Mouse (Mus musculus): ENCODE data around the gene Sh3glb1. TPM values are rescaled to one million over a fixed set of nuclear protein-coding genes. Genes with fewer than 3 reads are reported as not detected.
A peak's percentile ranks its signal among the peaks of the same experiment; 100 is the strongest.
"Not testable (repeated sequence)": the region's sequence is repeated elsewhere in the genome, so short reads cannot be mapped to it uniquely, and the experiment has no call there.

Sh3glb1 gene
- polyA plus RNA-seq (2015; fragmentation: Nextera tagmentation; extraction: Ambion mirVana) = 110 and 115 TPM in 2 replicates

DNA sequence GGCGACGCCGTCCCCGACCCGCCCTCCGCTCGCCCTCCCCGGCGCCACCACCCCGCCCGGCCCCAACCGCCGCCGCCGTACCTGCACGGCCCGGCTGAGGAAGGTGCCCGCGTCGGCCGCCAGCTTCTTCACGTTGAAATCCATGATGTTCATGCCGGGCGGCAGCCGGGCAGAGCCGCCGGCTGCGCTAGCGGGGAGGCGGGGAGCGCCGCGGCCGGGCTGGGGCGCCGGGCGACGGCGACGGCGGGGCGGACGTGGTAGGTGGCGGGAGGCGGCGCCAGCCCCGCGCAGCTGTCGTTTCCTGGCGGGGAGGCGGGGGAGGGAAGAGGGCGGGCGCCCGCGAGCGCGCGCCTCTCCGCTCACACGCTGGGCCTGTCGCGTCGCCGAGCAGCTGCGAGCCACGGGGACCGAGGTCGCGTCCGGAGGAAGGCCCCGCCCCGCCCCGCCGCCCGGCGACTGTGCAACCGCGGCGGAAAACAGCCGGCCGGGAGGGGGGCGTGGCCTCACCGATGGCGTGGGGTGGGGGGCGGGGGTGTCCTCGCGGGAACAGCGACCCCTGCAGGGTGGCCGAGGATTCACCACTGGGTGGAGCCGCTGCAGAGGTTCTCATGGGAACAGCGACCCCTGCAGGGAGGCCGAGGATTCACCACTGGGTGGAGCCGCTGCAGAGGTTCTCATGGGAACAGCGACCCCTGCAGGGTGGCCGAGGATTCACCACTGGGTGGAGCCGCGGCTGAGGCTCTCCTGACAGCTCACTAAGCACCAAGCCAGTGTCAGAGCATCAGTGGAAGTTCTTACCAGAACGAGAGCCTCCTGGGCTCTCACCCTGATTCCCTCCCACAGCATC, at the start of gene Sh3glb1:
Sh3glb1 (minus strand) TSS at position 435 of the 847 bp plus-strand sequence.
- peak within 1 kb of the TSS; percentile 100 for H3K27ac ChIP-seq
- WGBS = under 1% methylated on average over 72 of the region's 98 CpGs

DNA sequence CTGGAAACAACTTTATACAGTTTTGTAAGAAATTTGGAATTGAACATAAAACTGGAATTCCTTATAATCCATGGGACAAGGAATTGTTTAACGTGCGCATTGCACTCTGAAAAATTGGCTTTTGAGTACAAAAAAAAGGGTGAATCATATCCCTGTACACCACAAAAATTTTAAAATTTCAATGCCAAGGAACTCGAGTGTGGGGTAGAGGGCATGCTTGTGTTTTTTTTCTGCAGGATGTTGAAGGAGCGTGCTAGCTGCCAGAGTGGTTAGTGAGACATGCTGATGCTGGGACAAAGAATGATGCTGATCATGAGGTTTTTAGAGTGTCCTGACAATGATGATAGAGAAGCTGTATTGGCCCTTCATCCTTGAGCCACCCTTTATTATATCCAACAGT, 45.0 kb upstream of the Sh3glb1 start:
- H3K27me3 ChIP-seq = no peaks in the 10 kb centered on the region
- H3K9me3 ChIP-seq = no peaks in the 10 kb centered on the region
- no peak overlapping the region for H3K27ac ChIP-seq
- no peak overlapping the region for H3K4me2 ChIP-seq
- no peak for ATAC-seq (ENCODE audit: borderline replicate concordance, extremely low read depth, low FRiP score, low TSS enrichment)
- H3K36me3 ChIP-seq = no peaks in the 10 kb centered on the region
- H3K4me3 ChIP-seq = no peak overlapping the region
- H3K9ac ChIP-seq = no peak overlapping the region
- 79% methylated on average over 4 of the region's 4 CpGs for WGBS
- peaks cover 12% of the 10 kb centered on the region for H3K4me1 ChIP-seq

More for the DNA sequence above, at the start of gene Sh3glb1:
- peak within 1 kb of the TSS; percentile 90 for H3K4me3 ChIP-seq
- H3K27me3 ChIP-seq = no peaks in the 10 kb centered on the region
- peaks cover 34% of the 10 kb centered on the region for H3K4me1 ChIP-seq
- peak within 1 kb of the TSS; percentile 85 for H3K9ac ChIP-seq
- no peaks in the 10 kb centered on the region for H3K9me3 ChIP-seq
- H3K4me2 ChIP-seq = peak within 1 kb of the TSS; percentile 71
- peak; percentile 91 for ATAC-seq (ENCODE audit: borderline replicate concordance, extremely low read depth, low FRiP score, low TSS enrichment)
- H3K36me3 ChIP-seq = no peaks in the 10 kb centered on the region

DNA sequence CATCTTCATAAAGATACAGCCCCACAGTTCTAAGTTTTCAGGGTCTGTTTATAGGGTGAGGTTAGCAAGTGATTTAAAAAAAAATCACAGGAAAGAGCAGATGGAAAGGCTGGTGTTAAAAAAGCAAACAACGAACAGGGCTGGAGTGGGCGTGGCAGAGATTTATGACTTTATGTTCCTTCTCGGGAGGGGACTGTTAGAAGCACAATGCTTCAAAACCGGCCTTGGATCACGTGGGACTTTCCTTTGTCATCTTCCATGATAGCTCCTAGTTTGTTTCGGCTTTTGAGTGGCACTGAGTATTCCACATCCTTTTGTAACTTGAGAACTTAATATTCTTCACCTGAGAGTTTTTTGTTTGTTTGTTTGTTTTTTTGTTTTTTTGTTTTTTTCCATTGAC, 41.3 kb upstream of the Sh3glb1 start:
- no peak for ATAC-seq (ENCODE audit: borderline replicate concordance, extremely low read depth, low FRiP score, low TSS enrichment)
- peak overlapping the region; percentile 18; the same call in 1 of the 2 replicates for H3K4me2 ChIP-seq
- H3K9me3 ChIP-seq = no peaks in the 10 kb centered on the region
- H3K27ac ChIP-seq = peak overlapping the region; percentile 62
- H3K36me3 ChIP-seq = no peaks in the 10 kb centered on the region
- WGBS = 26% methylated on average over 6 of the region's 6 CpGs
- no peak overlapping the region for H3K9ac ChIP-seq
- no peak overlapping the region for H3K4me3 ChIP-seq
- peaks cover 12% of the 10 kb centered on the region for H3K4me1 ChIP-seq
- H3K27me3 ChIP-seq = no peaks in the 10 kb centered on the region

DNA sequence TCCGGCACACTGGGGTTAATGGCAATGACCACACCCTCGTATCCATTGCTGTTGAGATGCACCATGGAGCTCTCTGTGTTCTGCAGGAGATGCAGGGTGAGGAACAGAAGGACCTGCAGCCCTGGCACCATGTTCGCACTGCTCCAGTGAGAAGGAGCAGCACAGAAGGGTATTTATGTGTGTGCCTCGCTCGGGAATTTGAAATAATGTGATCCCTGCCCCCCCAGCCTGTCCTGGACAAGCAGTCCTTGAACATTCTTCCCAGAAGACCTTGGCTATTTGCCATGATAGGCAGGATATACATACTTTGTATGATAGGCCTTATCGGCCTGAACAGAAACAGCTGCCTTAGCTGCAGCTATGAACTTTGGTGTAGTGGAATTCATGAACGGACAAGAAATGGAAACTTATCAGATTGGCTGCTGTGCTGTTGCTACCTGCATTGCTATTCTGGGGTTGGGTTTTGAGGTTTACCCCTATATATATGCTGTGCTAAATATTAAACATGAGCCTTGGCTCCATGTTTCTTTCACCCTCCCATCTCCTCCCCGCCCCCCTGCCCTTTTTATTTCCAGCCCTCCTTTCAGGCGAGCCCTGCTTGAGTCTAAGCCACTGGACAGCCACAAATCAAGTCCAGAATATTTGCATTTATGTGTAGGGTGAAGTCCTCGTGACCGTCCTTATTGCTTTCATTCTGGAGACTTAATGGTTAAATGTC, 40.6 kb upstream of the Sh3glb1 start, which contains the start of gene Clca3a1:
Clca3a1 (minus strand) TSS at position 386 of the 718 bp plus-strand sequence.
- Histone ChIP-seq H3K9me3 (no peaks in the 10 kb centered on the region), H3K9ac (no peak within 1 kb of the TSS), H3K4me3 (no peak within 1 kb of the TSS), H3K4me1 (peaks cover 12% of the 10 kb centered on the region), H3K27me3 (no peaks in the 10 kb centered on the region), H3K4me2 (peak within 1 kb of the TSS; percentile 18), H3K36me3 (no peaks in the 10 kb centered on the region), H3K27ac (peak within 1 kb of the TSS; percentile 62)
- 26% methylated on average over 11 of the region's 11 CpGs for WGBS
- ATAC-seq (ENCODE audit: borderline replicate concordance, extremely low read depth, low FRiP score, low TSS enrichment) = peak; percentile 69; the same call in 1 of the 2 replicates

DNA sequence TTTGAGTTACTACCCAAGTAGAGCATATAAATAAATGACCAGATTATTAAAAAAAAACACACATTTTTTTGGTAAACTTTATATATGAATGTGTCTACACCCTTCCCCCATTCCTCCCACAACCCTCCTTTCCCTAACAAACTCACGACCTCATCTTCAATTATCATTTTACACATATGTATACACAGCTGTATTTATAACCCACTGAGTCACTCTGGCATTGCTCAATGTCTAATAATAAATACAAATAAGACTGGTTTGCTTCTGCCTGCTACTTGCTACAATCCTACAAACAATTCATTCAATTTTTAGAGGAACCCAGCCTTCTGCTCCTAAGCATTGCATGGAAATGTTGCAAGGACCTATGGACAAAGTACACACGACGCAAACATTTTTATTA, 39.6 kb upstream of the Sh3glb1 start:
- 69% methylated on average over 3 of the region's 3 CpGs for WGBS
- Histone ChIP-seq H3K9ac (no peak overlapping the region), H3K36me3 (no peaks in the 10 kb centered on the region), H3K9me3 (no peaks in the 10 kb centered on the region), H3K4me2 (no peak overlapping the region; the same call in 1 of the 2 replicates), H3K4me3 (no peak overlapping the region), H3K4me1 (peaks cover 12% of the 10 kb centered on the region), H3K27ac (no peak overlapping the region), H3K27me3 (no peaks in the 10 kb centered on the region)
- ATAC-seq (ENCODE audit: borderline replicate concordance, extremely low read depth, low FRiP score, low TSS enrichment) = no peak

DNA sequence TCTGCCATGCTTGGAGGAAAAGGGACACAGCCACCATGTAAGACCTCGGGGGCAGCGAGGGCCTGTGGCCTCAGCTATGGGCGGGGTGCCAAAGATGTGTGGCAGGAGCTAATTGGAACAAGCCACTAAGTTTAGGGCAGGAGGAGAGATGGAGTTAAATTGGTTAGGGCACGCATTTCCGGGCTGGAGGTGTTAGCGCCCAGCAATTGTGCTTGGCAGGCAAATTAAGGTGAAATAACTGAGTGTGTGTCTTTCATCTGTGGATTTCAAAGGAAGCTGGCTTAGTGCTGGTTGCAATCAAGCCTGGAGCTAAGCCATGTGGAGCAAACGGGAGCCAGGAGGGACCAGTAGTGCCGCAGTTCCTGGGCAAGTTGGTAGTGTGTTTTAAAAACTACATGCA, 36.0 kb upstream of the Sh3glb1 start:
- H3K9ac ChIP-seq; ATAC-seq (ENCODE audit: borderline replicate concordance, extremely low read depth, low FRiP score, low TSS enrichment); H3K4me2 ChIP-seq; H3K36me3 ChIP-seq; H3K27me3 ChIP-seq; H3K27ac ChIP-seq; H3K4me3 ChIP-seq; H3K9me3 ChIP-seq; H3K4me1 ChIP-seq: not testable (repeated sequence)
- WGBS = 86% methylated on average over 8 of the region's 8 CpGs

DNA sequence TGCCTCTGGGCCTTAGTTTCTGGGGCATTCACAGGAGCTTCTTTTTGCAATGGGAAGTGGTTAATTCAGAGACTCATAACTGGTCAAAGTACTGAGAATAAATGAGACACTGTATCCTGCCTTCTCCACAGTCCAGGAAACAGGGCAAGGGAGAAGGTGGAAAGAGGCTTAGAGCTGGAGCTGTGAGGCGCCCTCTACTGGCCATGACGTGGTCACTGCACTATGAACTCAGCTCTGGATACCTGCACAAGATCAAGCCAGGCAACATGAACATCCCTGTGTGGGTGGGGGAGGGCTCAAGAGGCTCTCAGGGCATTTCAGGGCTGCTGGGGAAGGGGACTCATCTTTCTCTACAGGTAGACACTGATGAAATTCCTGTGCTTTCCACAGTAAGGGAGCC, 33.0 kb upstream of the Sh3glb1 start:
- Histone ChIP-seq H3K27ac (no peak overlapping the region), H3K27me3 (no peaks in the 10 kb centered on the region), H3K4me2 (no peak overlapping the region), H3K4me3 (no peak overlapping the region), H3K36me3 (no peaks in the 10 kb centered on the region), H3K4me1 (no peaks in the 10 kb centered on the region), H3K9me3 (no peaks in the 10 kb centered on the region), H3K9ac (no peak overlapping the region)
- 6% methylated on average over 2 of the region's 2 CpGs for WGBS
- no peak for ATAC-seq (ENCODE audit: borderline replicate concordance, extremely low read depth, low FRiP score, low TSS enrichment)

DNA sequence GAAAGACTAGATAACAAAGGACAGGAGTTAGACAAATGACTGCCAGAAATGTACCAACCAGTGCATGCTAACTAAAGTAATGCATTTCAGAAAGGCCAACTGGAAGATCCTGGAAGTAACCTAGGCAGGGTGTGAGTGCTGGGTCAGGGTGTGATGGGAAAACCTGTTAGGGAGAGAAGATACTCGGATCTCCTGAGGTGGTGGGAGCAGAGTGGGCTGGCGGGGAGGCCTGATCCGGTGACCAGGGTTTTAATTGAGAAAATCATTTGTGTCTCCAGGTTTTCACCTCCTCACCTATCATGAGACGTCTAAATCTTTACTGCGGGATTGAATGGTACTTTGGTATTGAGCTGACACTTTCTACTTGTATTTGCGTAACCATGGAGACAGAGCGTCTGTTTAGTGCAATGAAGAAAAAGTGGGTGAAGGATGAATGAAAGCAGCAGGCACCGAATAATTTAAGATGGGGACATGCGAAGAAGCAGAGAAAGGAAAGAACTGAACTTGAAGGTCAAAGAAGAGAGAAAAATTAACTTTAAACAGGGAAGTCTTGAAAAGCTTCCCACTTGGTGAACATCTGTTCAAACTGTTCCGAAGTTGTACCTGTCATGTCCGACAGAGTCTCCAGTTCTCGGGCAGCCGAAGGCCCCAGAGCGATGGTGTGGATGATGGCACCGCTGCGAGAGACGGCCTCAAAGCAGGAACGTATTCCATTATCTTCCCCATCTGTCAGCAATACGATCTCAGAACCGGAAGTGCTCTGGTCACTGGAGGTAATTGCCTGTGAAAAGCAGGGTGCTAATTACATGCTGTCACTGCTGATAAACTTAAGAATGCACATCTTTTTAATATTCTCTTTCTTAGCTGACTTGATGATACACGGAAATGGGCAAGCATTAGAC, 29.2 kb upstream of the Sh3glb1 start:
- not testable (repeated sequence) for H3K4me3 ChIP-seq, H3K4me1 ChIP-seq, H3K27ac ChIP-seq, H3K27me3 ChIP-seq, H3K36me3 ChIP-seq, H3K4me2 ChIP-seq, H3K9ac ChIP-seq, H3K9me3 ChIP-seq
- ATAC-seq (ENCODE audit: borderline replicate concordance, extremely low read depth, low FRiP score, low TSS enrichment) = 0 out of 2 replicates have a peak, but pooled peaks have one; percentile 27
- 35% methylated on average over 19 of the region's 21 CpGs for WGBS

DNA sequence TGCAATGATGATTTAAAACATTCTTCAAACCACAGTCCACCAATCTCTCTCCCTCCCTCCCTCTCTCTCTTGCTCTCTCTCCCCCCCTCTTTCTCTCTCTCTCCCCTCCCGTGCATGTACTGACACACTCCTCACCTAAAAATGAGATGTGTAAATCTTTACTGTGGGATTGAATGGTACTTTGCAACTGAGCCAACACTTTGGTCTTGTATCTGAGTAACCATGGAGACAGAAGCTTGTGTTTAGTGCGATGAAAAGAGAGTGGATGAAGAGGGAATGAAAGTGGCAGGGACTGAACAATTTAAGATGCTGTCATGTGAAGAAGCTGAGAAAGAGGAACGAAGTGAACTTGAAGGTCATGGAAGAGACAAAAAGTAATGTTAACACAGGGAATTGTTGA, 27.6 kb upstream of the Sh3glb1 start:
- H3K9ac ChIP-seq; H3K9me3 ChIP-seq; ATAC-seq (ENCODE audit: borderline replicate concordance, extremely low read depth, low FRiP score, low TSS enrichment); H3K4me3 ChIP-seq; H3K27ac ChIP-seq; H3K27me3 ChIP-seq; H3K36me3 ChIP-seq; H3K4me2 ChIP-seq; H3K4me1 ChIP-seq: not testable (repeated sequence)
- WGBS = 15% methylated on average over 3 of the region's 3 CpGs

DNA sequence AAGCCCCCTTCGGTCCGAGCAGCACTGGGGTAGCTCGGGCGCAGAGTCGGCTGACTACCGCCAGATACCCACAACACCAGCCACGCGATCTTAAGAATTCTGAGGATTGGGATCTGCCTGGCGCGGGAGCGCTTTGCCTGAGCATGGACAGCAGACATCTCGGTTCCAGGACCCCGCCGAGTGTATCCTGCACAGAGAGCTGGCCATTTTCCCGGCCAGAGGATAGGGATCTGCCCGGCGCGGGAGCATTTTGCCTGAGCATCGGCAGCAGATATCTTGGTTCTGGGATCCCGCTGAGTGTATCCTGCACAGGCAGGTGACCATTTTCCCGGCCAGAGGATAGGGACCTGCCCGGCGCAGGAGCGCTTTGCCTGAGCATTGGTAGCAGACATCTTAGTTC, 18.3 kb upstream of the Sh3glb1 start:
- H3K9ac ChIP-seq; H3K4me3 ChIP-seq; H3K36me3 ChIP-seq; H3K27me3 ChIP-seq; H3K4me2 ChIP-seq; H3K27ac ChIP-seq; H3K9me3 ChIP-seq; ATAC-seq (ENCODE audit: borderline replicate concordance, extremely low read depth, low FRiP score, low TSS enrichment); H3K4me1 ChIP-seq: not testable (repeated sequence)
- WGBS = 67% methylated on average over 24 of the region's 24 CpGs

DNA sequence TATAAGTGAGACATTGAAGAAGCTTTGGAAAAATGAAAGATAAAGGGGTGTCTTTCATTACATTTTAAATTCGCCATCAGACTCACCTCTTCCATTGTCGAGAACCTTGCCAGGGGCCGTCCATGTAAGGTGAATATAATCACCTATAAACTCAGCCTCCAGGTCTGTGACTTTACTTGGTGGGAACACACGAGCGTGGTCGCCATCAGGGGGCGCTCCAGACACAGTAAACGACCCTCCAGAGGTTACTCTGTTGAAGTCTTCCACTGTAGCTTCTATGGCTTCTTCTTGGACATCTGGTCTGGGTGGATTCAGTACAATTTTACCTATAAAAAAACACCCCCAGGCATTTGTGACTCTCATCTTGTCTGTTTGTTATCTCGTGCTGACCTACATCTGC, 16.7 kb upstream of the Sh3glb1 start:
- Histone ChIP-seq H3K27ac (no peak overlapping the region), H3K9me3 (no peaks in the 10 kb centered on the region), H3K4me1 (no peaks in the 10 kb centered on the region), H3K27me3 (no peaks in the 10 kb centered on the region), H3K4me3 (no peak overlapping the region), H3K4me2 (no peak overlapping the region), H3K9ac (no peak overlapping the region), H3K36me3 (no peaks in the 10 kb centered on the region)
- WGBS = 19% methylated on average over 9 of the region's 9 CpGs
- ATAC-seq (ENCODE audit: borderline replicate concordance, extremely low read depth, low FRiP score, low TSS enrichment) = no peak
